Mouse (Mus musculus): ENCODE data around the gene Gstp3.

GRCm38 (mm10) chr19:4015635-4016034 is 43.7 kb downstream of the Gstp3 start:
- TF ChIP-seq POLR2A (IDR thresholded peaks at IDR 0.05; ENCODE audit: borderline replicate concordance, extremely low read depth, low read depth, low read length): no peak
- no peak for TF ChIP-seq CTCF (IDR thresholded peaks at IDR 0.05; ENCODE audit: insufficient read depth, low read length)

Data from lung, adult 2 months (tissue).